17 mouse cellular contexts compared by ENCODE assay signal in the genomic region with DNA sequence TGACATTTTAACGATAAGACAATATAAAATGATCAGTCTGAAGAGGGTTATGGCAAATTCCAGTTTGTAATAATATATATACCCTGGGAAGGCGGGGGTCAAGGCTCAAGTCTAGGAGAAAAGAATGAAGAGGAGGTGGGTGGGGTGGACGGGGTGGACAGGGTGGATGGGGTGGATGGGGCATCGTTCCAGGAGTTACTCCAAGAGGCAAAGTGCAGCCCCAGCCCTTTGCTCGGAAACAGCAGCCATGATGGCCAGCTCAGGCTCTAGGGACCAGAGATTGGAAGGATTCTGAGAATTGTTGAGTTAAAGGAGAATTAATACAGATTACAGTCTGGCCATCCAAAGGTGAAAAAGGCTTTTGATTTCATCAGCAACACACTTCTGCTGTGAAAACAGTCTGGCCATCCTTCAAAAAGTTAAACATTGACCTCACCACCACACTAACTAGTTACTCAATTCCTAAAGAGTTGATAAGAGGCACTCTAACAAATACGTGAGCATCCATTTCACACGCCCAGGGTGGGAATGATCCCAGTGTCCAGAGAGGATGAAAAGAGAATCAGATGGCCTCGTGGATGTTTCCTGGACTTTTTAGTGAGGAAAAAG. TPM values are rescaled to one million over a fixed set of nuclear protein-coding genes. Genes with fewer than 3 reads are reported as not detected.
DNase-seq lines count a peak whose midpoint lies in the region; ATAC-seq and TF ChIP-seq lines count a peak whose summit lies in the region.
"Had no signal": no experiment of that assay in that cellular context is flagged by ENCODE, and none has a peak within 500 bp of the region (broad histone marks: within the 10 kb centered on the region; RNA-seq: fewer than 3 reads in every experiment).

No protein-coding gene starts in this region.

- peak; percentile 94 for DNase-seq in liver, adult 2 months (ENCODE audit: extremely low read depth, low read depth, low spot score)
- DNase-seq in liver, postnatal 0 days: peak; percentile 18
- DNase-seq in forebrain, postnatal 0 days: no peak
- DNase-seq: adrenal gland, adult 2 months; cerebellum, adult 8-10 months; heart, postnatal 14 days; right cerebral cortex, postnatal 14 days; spleen, adult 18-20 months; thymus, postnatal 25 days had no signal

- no peak overlapping the region for H3K4me2 ChIP-seq in liver, embryonic 12.5 days
- 0 out of 2 replicates have a peak overlapping the region, but pooled peaks have one; percentile 0 for H3K4me2 ChIP-seq in intestine, embryonic 16.5 days (ENCODE audit: low read depth, low read length)
- no peak overlapping the region for H3K4me2 ChIP-seq in kidney, embryonic 15.5 days
- no peak overlapping the region for H3K4me2 ChIP-seq in liver, postnatal 0 days (ENCODE audit: low read depth, low read length)
- no peak overlapping the region for H3K4me2 ChIP-seq in forebrain, postnatal 0 days (ENCODE audit: low read depth)
- no peak overlapping the region for H3K4me2 ChIP-seq in hindbrain, embryonic 16.5 days (ENCODE audit: low read length)
- H3K4me2 ChIP-seq: heart, embryonic 11.5 days; hindbrain, embryonic 12.5 days had no signal

- 34% methylated on average over 8 of the region's 8 CpGs for WGBS in liver, adult 2 months
- 57% methylated on average over 8 of the region's 8 CpGs for WGBS in liver, embryonic 12.5 days (ENCODE audit: insufficient replicate concordance)
- 66% methylated on average over 8 of the region's 8 CpGs for WGBS in intestine, embryonic 16.5 days
- WGBS in kidney, embryonic 15.5 days: 60% methylated on average over 8 of the region's 8 CpGs
- WGBS in liver, postnatal 0 days (ENCODE audit: insufficient replicate concordance): 55% methylated on average over 8 of the region's 8 CpGs
- WGBS in forebrain, postnatal 0 days: 86% methylated on average over 8 of the region's 8 CpGs
- WGBS in hindbrain, embryonic 16.5 days: 83% methylated on average over 8 of the region's 8 CpGs

- H3K9me3 ChIP-seq in liver, embryonic 12.5 days (replicated peaks): no peaks in the 10 kb centered on the region
- H3K9me3 ChIP-seq in intestine, embryonic 16.5 days (ENCODE audit: control insufficient read depth, low read length): no peaks in the 10 kb centered on the region
- no peaks in the 10 kb centered on the region for H3K9me3 ChIP-seq in kidney, embryonic 15.5 days (replicated peaks)
- no peaks in the 10 kb centered on the region; the same call in 1 of the 2 replicates for H3K9me3 ChIP-seq in liver, postnatal 0 days (ENCODE audit: low read length)
- H3K9me3 ChIP-seq in forebrain, postnatal 0 days (ENCODE audit: low read length): no peaks in the 10 kb centered on the region
- no peaks in the 10 kb centered on the region for H3K9me3 ChIP-seq in hindbrain, embryonic 16.5 days (ENCODE audit: control insufficient read depth, low read length)
- H3K9me3 ChIP-seq: hindbrain, embryonic 12.5 days had no signal

- no peak for TF ChIP-seq EP300 in liver, postnatal 0 days (IDR thresholded peaks at IDR 0.05; ENCODE audit: low read depth)

- no peaks in the 10 kb centered on the region; the same call in 1 of the 2 replicates for H3K27me3 ChIP-seq in liver, adult 2 months (ENCODE audit: control insufficient read depth, insufficient read depth, low read length)
- H3K27me3 ChIP-seq in liver, embryonic 12.5 days (replicated peaks): peaks cover 4% of the 10 kb centered on the region; the same call in 1 of the 2 replicates
- no peaks in the 10 kb centered on the region for H3K27me3 ChIP-seq in intestine, embryonic 16.5 days (replicated peaks; ENCODE audit: control insufficient read depth, insufficient read depth, low read length)
- no peaks in the 10 kb centered on the region for H3K27me3 ChIP-seq in kidney, embryonic 15.5 days
- H3K27me3 ChIP-seq in liver, postnatal 0 days (ENCODE audit: insufficient read depth, low read length): no peaks in the 10 kb centered on the region
- H3K27me3 ChIP-seq in forebrain, postnatal 0 days (ENCODE audit: insufficient read depth, low read length): no peaks in the 10 kb centered on the region
- H3K27me3 ChIP-seq in hindbrain, embryonic 16.5 days (replicated peaks; ENCODE audit: control insufficient read depth, insufficient read depth, low read length): no peaks in the 10 kb centered on the region
- H3K27me3 ChIP-seq: hindbrain, embryonic 12.5 days had no signal

- no peaks in the 10 kb centered on the region for H3K36me3 ChIP-seq in liver, adult 2 months (ENCODE audit: control insufficient read depth, insufficient read depth, low read length)
- H3K36me3 ChIP-seq in liver, embryonic 12.5 days: no peaks in the 10 kb centered on the region
- no peaks in the 10 kb centered on the region for H3K36me3 ChIP-seq in intestine, embryonic 16.5 days (ENCODE audit: control insufficient read depth, insufficient read depth, low read length)
- H3K36me3 ChIP-seq in kidney, embryonic 15.5 days: no peaks in the 10 kb centered on the region
- no peaks in the 10 kb centered on the region for H3K36me3 ChIP-seq in liver, postnatal 0 days (replicated peaks; ENCODE audit: insufficient read depth, low read length)
- no peaks in the 10 kb centered on the region for H3K36me3 ChIP-seq in forebrain, postnatal 0 days (ENCODE audit: insufficient read depth)
- H3K36me3 ChIP-seq in hindbrain, embryonic 16.5 days (ENCODE audit: control insufficient read depth, insufficient read depth, low read length): no peaks in the 10 kb centered on the region
- H3K36me3 ChIP-seq: hindbrain, embryonic 12.5 days had no signal

- no peak overlapping the region for H3K27ac ChIP-seq in liver, adult 2 months (replicated peaks; ENCODE audit: insufficient read depth, low read depth, low read length)
- H3K27ac ChIP-seq in liver, embryonic 12.5 days: no peak overlapping the region
- H3K27ac ChIP-seq in intestine, embryonic 16.5 days (ENCODE audit: low read length): no peak overlapping the region
- peak overlapping the region; percentile 81 for H3K27ac ChIP-seq in kidney, embryonic 15.5 days
- H3K27ac ChIP-seq in liver, postnatal 0 days (ENCODE audit: low read depth): 0 out of 2 replicates have a peak overlapping the region, but pooled peaks have one; percentile 35
- no peak overlapping the region for H3K27ac ChIP-seq in forebrain, postnatal 0 days (ENCODE audit: low read depth, low read length)
- no peak overlapping the region for H3K27ac ChIP-seq in hindbrain, embryonic 16.5 days (ENCODE audit: low read depth, low read length)
- H3K27ac ChIP-seq: hindbrain, embryonic 12.5 days had no signal

- TF ChIP-seq POLR2A in liver, adult 2 months (IDR thresholded peaks at IDR 0.05; ENCODE audit: extremely low read depth, insufficient read depth, low read length): no peak

- ATAC-seq in liver, embryonic 12.5 days: no peak
- ATAC-seq in intestine, embryonic 16.5 days: peak; percentile 87
- ATAC-seq in kidney, embryonic 15.5 days (replicated peaks; ENCODE audit: low FRiP score): 0 out of 2 replicates have a peak, but pooled peaks have one; percentile 22
- ATAC-seq in liver, postnatal 0 days: peak; percentile 76
- ATAC-seq in forebrain, postnatal 0 days: no peak
- ATAC-seq in hindbrain, embryonic 16.5 days: no peak
- ATAC-seq: midbrain, embryonic 16.5 days had no signal

- no peak overlapping the region for H3K9ac ChIP-seq in liver, adult 2 months (ENCODE audit: low read depth, low read length)
- no peak overlapping the region for H3K9ac ChIP-seq in liver, embryonic 12.5 days
- no peak overlapping the region for H3K9ac ChIP-seq in intestine, embryonic 16.5 days (ENCODE audit: low read depth, low read length)
- H3K9ac ChIP-seq in kidney, embryonic 15.5 days: no peak overlapping the region
- H3K9ac ChIP-seq in liver, postnatal 0 days (replicated peaks): no peak overlapping the region
- H3K9ac ChIP-seq in forebrain, postnatal 0 days: no peak overlapping the region
- no peak overlapping the region for H3K9ac ChIP-seq in hindbrain, embryonic 16.5 days (ENCODE audit: low read depth, low read length)
- H3K9ac ChIP-seq: hindbrain, embryonic 12.5 days had no signal

- H3K4me3 ChIP-seq in liver, adult 2 months (ENCODE audit: insufficient read depth, low read depth, low read length): no peak overlapping the region
- no peak overlapping the region for H3K4me3 ChIP-seq in liver, embryonic 12.5 days
- H3K4me3 ChIP-seq in intestine, embryonic 16.5 days (ENCODE audit: low read length): no peak overlapping the region
- H3K4me3 ChIP-seq in kidney, embryonic 15.5 days (replicated peaks): no peak overlapping the region
- H3K4me3 ChIP-seq in liver, postnatal 0 days (ENCODE audit: low read depth, low read length): no peak overlapping the region
- H3K4me3 ChIP-seq in forebrain, postnatal 0 days (ENCODE audit: low read depth, low read length): no peak overlapping the region
- no peak overlapping the region for H3K4me3 ChIP-seq in hindbrain, embryonic 16.5 days (ENCODE audit: low read length)
- H3K4me3 ChIP-seq: hindbrain, embryonic 12.5 days had no signal

- H3K4me1 ChIP-seq in liver, adult 2 months (ENCODE audit: control insufficient read depth, insufficient read depth, low read length): peaks cover 14% of the 10 kb centered on the region
- no peaks in the 10 kb centered on the region for H3K4me1 ChIP-seq in liver, embryonic 12.5 days
- H3K4me1 ChIP-seq in intestine, embryonic 16.5 days (ENCODE audit: control insufficient read depth, insufficient read depth, low read length): peaks cover 9% of the 10 kb centered on the region; the same call in 1 of the 2 replicates
- peaks cover 21% of the 10 kb centered on the region for H3K4me1 ChIP-seq in kidney, embryonic 15.5 days
- H3K4me1 ChIP-seq in liver, postnatal 0 days (ENCODE audit: insufficient read depth): peaks cover 11% of the 10 kb centered on the region
- no peaks in the 10 kb centered on the region for H3K4me1 ChIP-seq in forebrain, postnatal 0 days (ENCODE audit: insufficient read depth)
- no peaks in the 10 kb centered on the region for H3K4me1 ChIP-seq in hindbrain, embryonic 16.5 days (ENCODE audit: control insufficient read depth, insufficient read depth, low read depth, low read length)
- H3K4me1 ChIP-seq: hindbrain, embryonic 12.5 days had no signal

- TF ChIP-seq CTCF in liver, adult 2 months (IDR thresholded peaks at IDR 0.05; ENCODE audit: low read depth, low read length): no peak
- no peak for TF ChIP-seq CTCF in liver, postnatal 0 days (IDR thresholded peaks at IDR 0.05; ENCODE audit: low read depth)
- TF ChIP-seq CTCF in forebrain, postnatal 0 days (IDR thresholded peaks at IDR 0.05; ENCODE audit: low read depth): no peak

- H3K79me2 ChIP-seq in liver, adult 2 months (ENCODE audit: control insufficient read depth, insufficient read depth, low read length): no peaks in the 10 kb centered on the region

RNA-seq across cellular contexts. Expression of gene Il33, which starts 45.9 kb away (rescaled TPM):
- 1.5 and 1.6 TPM in 2 replicates for total RNA-seq in liver, adult 2 months (2014; rRNA removed)
- polyA plus RNA-seq in liver, adult 2 months (2012; rRNA removed): 0.80 and 1.4 TPM in 2 replicates
- polyA plus RNA-seq in liver, embryonic 12.5 days (2016; fragmentation: Nextera tagmentation; extraction: Ambion mirVana): 0.64 and 0.73 TPM in 2 replicates
- polyA plus RNA-seq in intestine, embryonic 16.5 days (2015; fragmentation: Nextera tagmentation; extraction: Ambion mirVana): 15.9 and 17.4 TPM in 2 replicates
- polyA plus RNA-seq in kidney, embryonic 15.5 days (2015; fragmentation: Nextera tagmentation; extraction: Ambion mirVana): 41.7 and 45.2 TPM in 2 replicates
- polyA plus RNA-seq in liver, postnatal 0 days (2015; fragmentation: Nextera tagmentation; extraction: Ambion mirVana): 1.3 and 1.6 TPM in 2 replicates
- total RNA-seq in forebrain, postnatal 0 days (2014; rRNA removed): 1.2 TPM in 2 replicates
- 0.86 and 1.6 TPM in 2 replicates for polyA plus RNA-seq in forebrain, postnatal 0 days (2015; fragmentation: Nextera tagmentation; extraction: Ambion mirVana)
- polyA plus RNA-seq in hindbrain, embryonic 16.5 days (2015; fragmentation: Nextera tagmentation; extraction: Ambion mirVana): 4.3 and 7.2 TPM in 2 replicates
- total RNA-seq: neutrophil, adult 5-6 weeks had no signal

Comparison
In these comparisons a context has a peak if more than half of its experiments do, and no peak if none do; other contexts are left out.
1. H3K27ac ChIP-seq: peak in kidney, embryonic 15.5 days (single experiment) and liver, postnatal 0 days (single experiment); none in liver, adult 2 months (single experiment), liver, embryonic 12.5 days (single experiment), intestine, embryonic 16.5 days (single experiment), forebrain, postnatal 0 days (single experiment) and hindbrain, embryonic 16.5 days (single experiment).
2. ATAC-seq: peak in intestine, embryonic 16.5 days (single experiment), kidney, embryonic 15.5 days (single experiment) and liver, postnatal 0 days (single experiment); none in liver, embryonic 12.5 days (single experiment), forebrain, postnatal 0 days (single experiment) and hindbrain, embryonic 16.5 days (single experiment).